Mouse (Mus musculus): ENCODE measurements around the gene Rag2. TPM values are rescaled to one million over a fixed set of nuclear protein-coding genes. Genes with fewer than 3 reads are reported as not detected.

Gene Rag2
- polyA plus RNA-seq (2011; ENCODE audit: insufficient read depth, insufficient read length, low read depth, missing spikeins): not detected in 2 replicates

DNA sequence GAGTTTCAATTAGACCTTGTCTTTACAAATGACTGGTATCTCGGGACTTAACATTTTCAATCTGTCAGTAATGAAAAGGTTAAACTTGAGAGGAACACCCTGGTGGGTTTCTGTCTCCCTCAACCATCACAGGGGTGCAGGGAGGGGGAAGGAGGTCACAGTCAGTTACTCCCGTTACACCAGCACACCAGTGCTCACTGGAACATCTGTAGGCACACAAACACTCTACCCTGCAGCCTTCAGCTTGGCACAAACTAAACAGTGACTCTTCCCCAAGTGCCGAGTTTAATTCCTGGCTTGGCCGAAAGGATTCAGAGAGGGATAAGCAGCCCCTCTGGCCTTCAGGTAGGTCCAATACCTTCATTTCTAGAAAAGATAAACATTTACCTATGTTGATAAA lies at the start of gene Rag2:
Gene Rag2 (plus strand): TSS at position 193 of the 400 bp plus-strand sequence.
- Histone ChIP-seq H3K9ac (ENCODE audit: low read depth, poor library complexity, severe bottlenecking) (no peak within 1 kb of the TSS), H3K9me3 (replicated peaks; ENCODE audit: control insufficient read depth, insufficient read depth, low read length, poor library complexity, severe bottlenecking) (no peaks in the 10 kb centered on the region), H3K27ac (ENCODE audit: insufficient read depth, low read length) (no peak within 1 kb of the TSS), H3K4me3 (ENCODE audit: low read depth, low read length) (no peak within 1 kb of the TSS), H3K27me3 (ENCODE audit: control insufficient read depth, insufficient read depth, low read length, poor library complexity, severe bottlenecking) (no peaks in the 10 kb centered on the region), H3K4me1 (ENCODE audit: control insufficient read depth, insufficient read depth, low read length) (no peaks in the 10 kb centered on the region), H3K36me3 (ENCODE audit: control insufficient read depth, insufficient read depth, low read length, poor library complexity, severe bottlenecking) (no peaks in the 10 kb centered on the region)
- TF ChIP-seq POLR2A (IDR thresholded peaks at IDR 0.05; ENCODE audit: insufficient read depth, low read length): no peak
- no peak for TF ChIP-seq EP300 (IDR thresholded peaks at IDR 0.05; ENCODE audit: insufficient read depth, low read depth, low read length)
- no peak for TF ChIP-seq CTCF (IDR thresholded peaks at IDR 0.05; ENCODE audit: low read depth, low read length)

DNA sequence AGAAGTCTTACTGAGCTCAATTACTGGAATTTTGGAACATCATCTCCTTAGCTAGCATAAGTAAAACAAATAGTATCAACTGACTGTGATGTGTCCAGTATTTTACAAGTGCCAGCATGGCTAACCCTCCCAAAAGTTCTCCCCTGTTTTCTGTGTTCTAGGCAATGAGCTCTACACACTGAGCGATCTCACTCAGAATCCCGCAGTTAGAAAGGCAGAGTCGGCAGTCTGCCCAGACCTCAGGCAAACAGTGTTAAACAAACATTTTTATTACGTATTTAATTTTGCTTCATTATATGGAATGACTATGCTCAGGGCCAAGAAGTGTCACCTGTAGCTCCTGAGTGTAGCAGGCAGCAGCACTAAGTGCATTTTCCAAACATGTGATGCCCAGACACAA lies 47.3 kb upstream of the Rag2 start:
- TF ChIP-seq POLR2A (IDR thresholded peaks at IDR 0.05; ENCODE audit: insufficient read depth, low read length) (no peak), EP300 (IDR thresholded peaks at IDR 0.05; ENCODE audit: insufficient read depth, low read depth, low read length) (no peak), CTCF (IDR thresholded peaks at IDR 0.05; ENCODE audit: low read depth, low read length) (no peak)
- Histone ChIP-seq H3K4me1 (ENCODE audit: control insufficient read depth, insufficient read depth, low read length) (no peaks in the 10 kb centered on the region), H3K4me3 (ENCODE audit: low read depth, low read length) (no peak overlapping the region), H3K9me3 (replicated peaks; ENCODE audit: control insufficient read depth, insufficient read depth, low read length, poor library complexity, severe bottlenecking) (no peaks in the 10 kb centered on the region), H3K27ac (ENCODE audit: insufficient read depth, low read length) (no peak overlapping the region), H3K36me3 (ENCODE audit: control insufficient read depth, insufficient read depth, low read length, poor library complexity, severe bottlenecking) (no peaks in the 10 kb centered on the region), H3K27me3 (ENCODE audit: control insufficient read depth, insufficient read depth, low read length, poor library complexity, severe bottlenecking) (no peaks in the 10 kb centered on the region), H3K9ac (ENCODE audit: low read depth, poor library complexity, severe bottlenecking) (no peak overlapping the region)

DNA sequence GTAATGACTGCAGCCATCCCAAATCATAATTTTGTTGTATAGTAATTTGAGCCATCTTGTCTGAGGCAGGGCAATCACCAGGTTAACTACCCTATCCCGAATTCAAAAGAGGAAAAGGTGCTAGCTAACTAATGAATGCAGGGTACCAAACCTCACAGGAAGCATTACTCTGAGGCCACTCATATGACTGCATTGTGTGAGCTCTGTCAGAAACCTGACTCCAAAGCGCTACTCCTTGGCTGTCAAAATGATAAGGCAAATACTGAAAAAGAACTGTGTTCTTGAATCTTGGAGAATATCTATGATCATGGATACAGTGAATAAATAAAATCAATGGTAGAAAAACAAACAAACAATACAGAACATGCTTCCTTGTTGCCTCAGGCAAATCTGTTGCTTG lies 44.5 kb upstream of the Rag2 start:
- Histone ChIP-seq H3K4me1 (ENCODE audit: control insufficient read depth, insufficient read depth, low read length) (no peaks in the 10 kb centered on the region), H3K9ac (ENCODE audit: low read depth, poor library complexity, severe bottlenecking) (no peak overlapping the region), H3K27ac (ENCODE audit: insufficient read depth, low read length) (no peak overlapping the region), H3K36me3 (ENCODE audit: control insufficient read depth, insufficient read depth, low read length, poor library complexity, severe bottlenecking) (no peaks in the 10 kb centered on the region), H3K4me3 (ENCODE audit: low read depth, low read length) (no peak overlapping the region), H3K9me3 (replicated peaks; ENCODE audit: control insufficient read depth, insufficient read depth, low read length, poor library complexity, severe bottlenecking) (no peaks in the 10 kb centered on the region), H3K27me3 (ENCODE audit: control insufficient read depth, insufficient read depth, low read length, poor library complexity, severe bottlenecking) (no peaks in the 10 kb centered on the region)
- no peak for TF ChIP-seq POLR2A (IDR thresholded peaks at IDR 0.05; ENCODE audit: insufficient read depth, low read length)

DNA sequence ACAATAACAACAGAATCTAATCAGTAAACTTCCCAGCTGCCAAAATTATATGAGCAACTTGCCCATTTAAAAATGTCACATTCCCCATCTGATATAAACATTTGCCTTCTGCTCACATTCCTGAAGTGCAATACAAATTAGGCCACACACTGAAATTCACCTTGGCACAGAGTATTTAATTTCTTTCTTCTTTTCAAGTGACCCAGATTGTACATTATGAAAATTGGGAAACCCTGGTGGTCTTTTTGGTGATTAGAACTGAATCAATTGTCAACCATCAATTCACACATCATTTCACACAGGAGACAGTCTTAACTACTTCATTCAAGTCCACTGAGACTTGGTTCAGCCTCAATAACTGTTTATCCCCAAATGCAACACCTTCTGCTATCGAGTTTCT lies 44.1 kb upstream of the Rag2 start:
- no peaks in the 10 kb centered on the region for H3K36me3 ChIP-seq (ENCODE audit: control insufficient read depth, insufficient read depth, low read length, poor library complexity, severe bottlenecking)
- no peaks in the 10 kb centered on the region for H3K27me3 ChIP-seq (ENCODE audit: control insufficient read depth, insufficient read depth, low read length, poor library complexity, severe bottlenecking)
- H3K9ac ChIP-seq (ENCODE audit: low read depth, poor library complexity, severe bottlenecking): no peak overlapping the region
- no peak overlapping the region for H3K27ac ChIP-seq (ENCODE audit: insufficient read depth, low read length)
- no peaks in the 10 kb centered on the region for H3K9me3 ChIP-seq (replicated peaks; ENCODE audit: control insufficient read depth, insufficient read depth, low read length, poor library complexity, severe bottlenecking)
- H3K4me1 ChIP-seq (ENCODE audit: control insufficient read depth, insufficient read depth, low read length): no peaks in the 10 kb centered on the region
- H3K4me3 ChIP-seq (ENCODE audit: low read depth, low read length): no peak overlapping the region
- TF ChIP-seq EP300 (IDR thresholded peaks at IDR 0.05; ENCODE audit: insufficient read depth, low read depth, low read length) (no peak), CTCF (IDR thresholded peaks at IDR 0.05; ENCODE audit: low read depth, low read length) (no peak), POLR2A (IDR thresholded peaks at IDR 0.05; ENCODE audit: insufficient read depth, low read length) (no peak)

DNA sequence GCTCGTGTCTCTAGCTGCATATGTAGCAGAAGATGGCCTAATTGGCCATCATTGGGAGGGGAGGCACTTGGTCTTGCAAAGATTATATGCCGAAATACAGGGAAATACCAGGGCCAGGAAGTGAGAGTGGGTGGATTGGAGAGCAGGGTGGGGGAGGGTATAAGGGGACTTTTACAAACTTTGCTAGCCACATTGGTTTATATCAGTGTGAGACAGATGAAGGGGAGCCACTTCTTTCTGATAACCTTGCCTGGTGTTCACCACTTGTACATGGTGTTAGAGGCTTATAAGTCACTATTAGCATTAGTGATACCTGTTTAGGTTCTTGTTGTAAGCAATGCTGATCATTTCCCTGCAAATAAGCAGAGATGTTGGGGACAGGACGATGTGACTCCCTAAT lies 43.5 kb upstream of the Rag2 start:
- Histone ChIP-seq H3K36me3 (ENCODE audit: control insufficient read depth, insufficient read depth, low read length, poor library complexity, severe bottlenecking) (no peaks in the 10 kb centered on the region), H3K9ac (ENCODE audit: low read depth, poor library complexity, severe bottlenecking) (no peak overlapping the region), H3K4me3 (ENCODE audit: low read depth, low read length) (no peak overlapping the region), H3K9me3 (replicated peaks; ENCODE audit: control insufficient read depth, insufficient read depth, low read length, poor library complexity, severe bottlenecking) (no peaks in the 10 kb centered on the region), H3K27me3 (ENCODE audit: control insufficient read depth, insufficient read depth, low read length, poor library complexity, severe bottlenecking) (no peaks in the 10 kb centered on the region), H3K27ac (ENCODE audit: insufficient read depth, low read length) (no peak overlapping the region), H3K4me1 (ENCODE audit: control insufficient read depth, insufficient read depth, low read length) (no peaks in the 10 kb centered on the region)
- no peak for TF ChIP-seq CTCF (IDR thresholded peaks at IDR 0.05; ENCODE audit: low read depth, low read length)
- TF ChIP-seq EP300 (IDR thresholded peaks at IDR 0.05; ENCODE audit: insufficient read depth, low read depth, low read length): no peak
- no peak for TF ChIP-seq POLR2A (IDR thresholded peaks at IDR 0.05; ENCODE audit: insufficient read depth, low read length)

DNA sequence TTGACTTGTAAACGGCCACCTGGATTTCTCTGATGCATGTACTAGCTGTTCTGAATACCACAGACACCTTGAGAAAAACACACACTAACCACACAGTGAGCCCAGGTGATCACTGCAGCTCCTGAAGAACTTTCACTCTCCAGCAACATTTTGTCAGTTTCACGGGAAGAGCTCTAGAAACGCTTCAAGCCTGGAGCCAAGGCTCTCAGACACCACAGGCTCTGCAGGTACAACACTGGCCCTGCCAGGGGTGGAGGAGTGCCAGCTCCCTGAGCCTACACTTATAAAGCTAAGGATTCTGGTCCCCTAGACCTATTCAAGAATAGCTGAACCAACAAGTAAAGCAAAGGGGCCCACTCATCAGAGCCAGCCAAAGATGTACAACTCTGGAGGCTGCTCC lies 43.1 kb upstream of the Rag2 start:
- Histone ChIP-seq H3K9ac (ENCODE audit: low read depth, poor library complexity, severe bottlenecking) (no peak overlapping the region), H3K4me1 (ENCODE audit: control insufficient read depth, insufficient read depth, low read length) (no peaks in the 10 kb centered on the region), H3K36me3 (ENCODE audit: control insufficient read depth, insufficient read depth, low read length, poor library complexity, severe bottlenecking) (no peaks in the 10 kb centered on the region), H3K27ac (ENCODE audit: insufficient read depth, low read length) (no peak overlapping the region), H3K4me3 (ENCODE audit: low read depth, low read length) (no peak overlapping the region), H3K27me3 (ENCODE audit: control insufficient read depth, insufficient read depth, low read length, poor library complexity, severe bottlenecking) (no peaks in the 10 kb centered on the region), H3K9me3 (replicated peaks; ENCODE audit: control insufficient read depth, insufficient read depth, low read length, poor library complexity, severe bottlenecking) (no peaks in the 10 kb centered on the region)
- TF ChIP-seq POLR2A (IDR thresholded peaks at IDR 0.05; ENCODE audit: insufficient read depth, low read length) (no peak), EP300 (IDR thresholded peaks at IDR 0.05; ENCODE audit: insufficient read depth, low read depth, low read length) (no peak), CTCF (IDR thresholded peaks at IDR 0.05; ENCODE audit: low read depth, low read length) (no peak)

All from ES-Bruce4 (cell line).